Mouse (Mus musculus): ENCODE results near the gene Kif17. TPM values are rescaled to one million over a fixed set of nuclear protein-coding genes. Genes with fewer than 3 reads are reported as not detected.

Gene Kif17
- total and polyA plus RNA-seq, 2 experiments from 2014 or later, result 5.0 to 6.3 TPM

DNA sequence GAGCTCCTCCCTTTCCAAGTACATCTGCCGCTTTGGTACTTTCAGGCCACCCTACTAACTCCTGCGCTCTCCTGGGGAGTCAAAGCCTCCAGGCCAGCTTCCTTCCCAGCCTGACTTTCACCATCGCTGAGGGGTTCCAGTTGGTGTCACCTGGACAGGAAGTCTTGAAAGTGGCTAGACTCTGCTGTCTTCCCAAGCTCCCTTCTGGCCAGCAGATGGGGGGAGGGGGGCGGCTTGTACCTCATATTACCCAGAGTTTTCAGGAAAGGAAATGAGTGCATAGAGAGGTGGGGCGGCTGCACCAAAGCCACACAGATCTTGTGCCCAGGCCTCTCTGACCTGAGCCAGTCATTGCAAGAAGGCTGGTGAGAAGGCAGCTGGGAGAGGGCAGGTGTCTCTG lies 2.0 kb downstream of the Kif17 start:
- Histone ChIP-seq H3K9ac (replicated peaks; ENCODE audit: low read length, poor library complexity, severe bottlenecking) (0 out of 2 replicates have a peak overlapping the region, but pooled peaks have one; percentile 70), H3K4me2 (ENCODE audit: low read depth, low read length, poor library complexity, severe bottlenecking) (peak overlapping the region; percentile 81), H3K27ac (ENCODE audit: low read depth, low read length) (no peak overlapping the region), H3K36me3 (ENCODE audit: insufficient read depth, low read length) (0 out of 2 replicates have a peak, but pooled peaks cover 7% of the 10 kb centered on the region), H3K9me3 (ENCODE audit: low read length) (no peaks in the 10 kb centered on the region), H3K4me1 (ENCODE audit: insufficient read depth, low read length) (peaks cover 15% of the 10 kb centered on the region), H3K4me3 (ENCODE audit: low read depth, low read length) (peak overlapping the region; percentile 61), H3K27me3 (ENCODE audit: insufficient read depth, low read length) (no peaks in the 10 kb centered on the region)
- TF ChIP-seq CTCF (IDR thresholded peaks at IDR 0.05), result no peak
- WGBS, result 23% methylated on average over 5 of the region's 5 CpGs
- DNase-seq (ENCODE audit: low spot score), result no peak
- no peak for ATAC-seq (ENCODE audit: low FRiP score)

DNA sequence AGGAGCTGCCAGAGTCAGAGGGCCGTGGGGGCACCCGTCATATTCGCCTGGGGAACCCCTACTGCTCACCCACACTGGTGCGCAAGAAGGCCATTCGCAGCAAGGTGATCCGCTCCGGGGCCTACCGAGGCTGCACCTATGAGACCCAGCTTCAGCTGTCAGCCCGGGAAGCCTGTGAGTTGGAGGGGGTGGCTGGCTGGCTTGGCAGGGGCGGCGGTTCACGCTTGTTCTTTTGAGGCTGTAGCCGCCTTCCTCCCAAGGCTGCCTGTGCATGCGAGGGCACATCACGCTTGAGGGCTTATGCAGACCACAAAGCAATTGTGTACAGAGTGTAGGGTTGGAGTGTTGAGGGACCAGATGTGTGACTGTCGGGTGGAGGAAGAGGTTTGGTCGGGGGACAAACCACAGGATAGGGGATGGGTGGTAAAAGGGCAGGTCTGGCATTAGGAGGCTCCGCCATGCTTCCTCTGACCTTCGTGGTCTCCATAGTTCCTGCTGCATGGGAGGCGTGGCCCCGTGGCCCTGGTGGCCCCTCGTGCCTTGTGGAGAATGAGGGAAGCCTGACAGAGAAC lies 7.0 kb downstream of the Kif17 start:
- Histone ChIP-seq H3K4me1 (ENCODE audit: insufficient read depth, low read length) (peaks cover 7% of the 10 kb centered on the region; the same call in 1 of the 2 replicates), H3K9ac (replicated peaks; ENCODE audit: low read length, poor library complexity, severe bottlenecking) (no peak overlapping the region), H3K36me3 (ENCODE audit: insufficient read depth, low read length) (peaks cover 16% of the 10 kb centered on the region), H3K27me3 (ENCODE audit: insufficient read depth, low read length) (no peaks in the 10 kb centered on the region), H3K9me3 (ENCODE audit: low read length) (no peaks in the 10 kb centered on the region), H3K4me2 (ENCODE audit: low read depth, low read length, poor library complexity, severe bottlenecking) (no peak overlapping the region), H3K27ac (ENCODE audit: low read depth, low read length) (no peak overlapping the region), H3K4me3 (ENCODE audit: low read depth, low read length) (no peak overlapping the region)
- no peak for TF ChIP-seq CTCF (IDR thresholded peaks at IDR 0.05)
- ATAC-seq (ENCODE audit: low FRiP score) (no peak), DNase-seq (ENCODE audit: low spot score) (no peak)
- WGBS, result 86% methylated on average over 22 of the region's 22 CpGs

DNA sequence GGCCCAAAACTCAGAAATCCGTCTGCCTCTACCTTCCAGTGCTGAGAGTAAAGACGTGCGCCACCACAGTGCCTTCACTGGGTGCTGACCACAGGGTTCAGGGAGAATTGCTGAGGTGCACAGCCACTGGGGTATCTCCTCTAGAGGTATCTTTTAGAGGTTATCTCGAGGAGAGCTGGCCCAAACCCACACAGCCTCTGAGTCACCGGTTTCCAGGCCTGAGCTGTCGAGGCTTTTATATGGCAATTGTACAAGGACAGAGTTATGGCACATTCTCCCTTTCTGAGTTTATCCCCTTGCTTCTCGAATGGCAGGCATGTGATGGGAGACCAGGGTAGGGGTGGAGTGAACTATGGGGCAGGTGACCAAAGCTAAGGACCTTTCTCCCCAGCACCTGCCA lies 8.4 kb downstream of the Kif17 start:
- Histone ChIP-seq H3K4me3 (ENCODE audit: low read depth, low read length) (no peak overlapping the region), H3K9ac (replicated peaks; ENCODE audit: low read length, poor library complexity, severe bottlenecking) (no peak overlapping the region), H3K4me1 (ENCODE audit: insufficient read depth, low read length) (no peaks in the 10 kb centered on the region), H3K27ac (ENCODE audit: low read depth, low read length) (no peak overlapping the region), H3K4me2 (ENCODE audit: low read depth, low read length, poor library complexity, severe bottlenecking) (no peak overlapping the region), H3K27me3 (ENCODE audit: insufficient read depth, low read length) (0 out of 2 replicates have a peak, but pooled peaks cover 1% of the 10 kb centered on the region), H3K36me3 (ENCODE audit: insufficient read depth, low read length) (peaks cover 16% of the 10 kb centered on the region), H3K9me3 (ENCODE audit: low read length) (no peaks in the 10 kb centered on the region)
- ATAC-seq (ENCODE audit: low FRiP score) (no peak), DNase-seq (ENCODE audit: low spot score) (no peak)
- no peak for TF ChIP-seq CTCF (IDR thresholded peaks at IDR 0.05)
- WGBS, result 83% methylated on average over 7 of the region's 7 CpGs

DNA sequence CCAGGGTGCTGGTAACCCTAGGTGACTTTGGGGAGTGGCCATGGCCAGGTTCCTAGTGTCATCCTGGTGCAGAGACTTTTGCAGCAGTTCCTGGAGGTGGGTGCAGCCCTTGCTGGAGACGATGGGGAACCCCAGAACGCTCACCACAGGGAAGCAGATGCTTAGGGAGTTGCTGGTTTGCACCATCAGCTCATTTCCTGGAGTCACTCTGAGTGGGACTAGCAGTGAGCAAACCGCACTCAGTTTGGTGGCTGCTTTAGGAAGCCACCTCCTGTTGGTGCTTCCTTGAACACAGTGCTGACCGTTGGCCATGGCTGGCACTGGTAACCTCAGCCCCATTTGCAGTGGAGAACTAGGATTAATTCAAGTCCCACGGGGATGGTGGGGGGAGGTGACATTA lies 9.2 kb downstream of the Kif17 start:
- 88% methylated on average over 5 of the region's 5 CpGs for WGBS
- Histone ChIP-seq H3K9me3 (ENCODE audit: low read length) (no peaks in the 10 kb centered on the region), H3K4me3 (ENCODE audit: low read depth, low read length) (no peak overlapping the region), H3K27me3 (ENCODE audit: insufficient read depth, low read length) (0 out of 2 replicates have a peak, but pooled peaks cover 3% of the 10 kb centered on the region), H3K9ac (replicated peaks; ENCODE audit: low read length, poor library complexity, severe bottlenecking) (no peak overlapping the region), H3K27ac (ENCODE audit: low read depth, low read length) (no peak overlapping the region), H3K4me2 (ENCODE audit: low read depth, low read length, poor library complexity, severe bottlenecking) (no peak overlapping the region), H3K4me1 (ENCODE audit: insufficient read depth, low read length) (no peaks in the 10 kb centered on the region), H3K36me3 (ENCODE audit: insufficient read depth, low read length) (peaks cover 16% of the 10 kb centered on the region)
- no peak for ATAC-seq (ENCODE audit: low FRiP score)
- TF ChIP-seq CTCF (IDR thresholded peaks at IDR 0.05), result no peak
- no peak for DNase-seq (ENCODE audit: low spot score)

DNA sequence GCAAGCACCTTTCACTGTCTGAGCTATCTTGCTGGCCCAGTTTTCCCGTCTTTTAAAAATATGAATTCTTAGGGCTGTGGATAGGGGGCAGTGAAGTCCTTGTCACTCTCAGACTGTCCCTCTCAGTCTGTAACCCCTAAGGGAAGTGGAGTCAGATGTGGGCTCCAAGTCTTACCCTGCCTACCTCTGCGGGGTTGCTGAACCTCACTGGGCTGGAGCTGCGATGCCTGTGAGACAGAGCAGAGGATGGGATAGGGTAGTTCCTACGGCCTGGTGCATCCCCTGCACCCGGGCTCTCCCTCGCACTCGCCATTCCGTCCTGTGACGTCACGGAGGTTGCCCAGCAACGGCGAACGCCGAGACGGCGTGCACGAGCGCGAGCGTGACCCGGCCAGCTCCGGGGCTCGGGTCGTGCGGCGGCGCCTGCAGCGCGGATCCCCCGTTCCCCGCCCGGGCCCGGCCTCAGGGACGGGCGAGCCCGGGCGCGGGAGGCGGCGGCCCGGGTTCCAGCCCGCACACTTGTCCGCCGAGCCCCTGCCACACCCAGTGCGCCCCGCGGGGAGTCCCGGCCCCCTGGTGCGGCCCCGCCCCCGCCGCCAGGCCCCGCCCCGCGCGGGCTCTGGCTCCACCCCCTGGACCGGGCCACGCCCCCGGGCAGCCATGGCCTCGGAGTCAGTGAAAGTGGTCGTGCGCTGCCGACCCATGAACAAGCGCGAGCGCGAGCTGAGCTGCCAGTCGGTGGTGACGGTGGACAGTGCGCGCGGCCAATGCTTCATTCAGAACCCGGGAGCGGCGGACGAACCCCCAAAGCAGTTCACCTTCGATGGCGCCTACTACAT lies 11.8 kb downstream of the Kif17 start:
- no peaks in the 10 kb centered on the region for H3K4me1 ChIP-seq (ENCODE audit: insufficient read depth, low read length)
- peak; percentile 69 for TF ChIP-seq CTCF (IDR thresholded peaks at IDR 0.05)
- peak overlapping the region; percentile 69 for H3K9ac ChIP-seq (replicated peaks; ENCODE audit: low read length, poor library complexity, severe bottlenecking)
- H3K27me3 ChIP-seq (ENCODE audit: insufficient read depth, low read length), result 0 out of 2 replicates have a peak, but pooled peaks cover 3% of the 10 kb centered on the region
- DNase-seq (ENCODE audit: low spot score), result peak; percentile 85
- no peaks in the 10 kb centered on the region for H3K9me3 ChIP-seq (ENCODE audit: low read length)
- H3K27ac ChIP-seq (ENCODE audit: low read depth, low read length), result peak overlapping the region; percentile 65; the same call in 1 of the 2 replicates
- under 1% methylated on average over 64 of the region's 78 CpGs for WGBS
- ATAC-seq (ENCODE audit: low FRiP score), result peak; percentile 88
- peak overlapping the region; percentile 73 for H3K4me3 ChIP-seq (ENCODE audit: low read depth, low read length)
- peak overlapping the region; percentile 81 for H3K4me2 ChIP-seq (ENCODE audit: low read depth, low read length, poor library complexity, severe bottlenecking)
- peaks cover 9% of the 10 kb centered on the region for H3K36me3 ChIP-seq (ENCODE audit: insufficient read depth, low read length)

DNA sequence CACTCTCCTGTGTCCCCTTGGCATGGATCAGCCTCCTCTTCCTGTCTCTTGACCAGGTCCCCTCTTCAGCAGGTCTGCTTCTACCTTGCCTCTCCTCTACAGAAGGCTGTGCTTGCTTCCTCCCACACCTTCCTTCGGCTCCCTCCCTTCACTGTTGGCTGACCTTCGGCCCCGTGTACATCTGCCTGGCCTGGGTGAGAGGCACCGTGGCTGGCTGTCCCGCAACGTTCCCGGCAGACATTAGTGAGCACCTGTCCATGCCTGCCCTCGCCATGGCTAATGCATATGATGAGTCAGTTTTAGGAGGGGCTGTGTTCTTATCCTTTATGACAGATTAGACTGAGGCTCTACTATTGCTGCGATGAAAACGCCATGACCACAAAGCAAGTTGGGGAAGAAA lies 17.6 kb downstream of the Kif17 start:
- Histone ChIP-seq H3K27me3 (ENCODE audit: insufficient read depth, low read length) (0 out of 2 replicates have a peak, but pooled peaks cover 3% of the 10 kb centered on the region), H3K4me3 (ENCODE audit: low read depth, low read length) (no peak overlapping the region), H3K36me3 (ENCODE audit: insufficient read depth, low read length) (no peaks in the 10 kb centered on the region), H3K4me1 (ENCODE audit: insufficient read depth, low read length) (no peaks in the 10 kb centered on the region), H3K27ac (ENCODE audit: low read depth, low read length) (no peak overlapping the region), H3K9me3 (ENCODE audit: low read length) (no peaks in the 10 kb centered on the region), H3K9ac (replicated peaks; ENCODE audit: low read length, poor library complexity, severe bottlenecking) (no peak overlapping the region), H3K4me2 (ENCODE audit: low read depth, low read length, poor library complexity, severe bottlenecking) (no peak overlapping the region)
- ATAC-seq (ENCODE audit: low FRiP score), result no peak
- no peak for DNase-seq (ENCODE audit: low spot score)
- 88% methylated on average over 10 of the region's 10 CpGs for WGBS
- no peak for TF ChIP-seq CTCF (IDR thresholded peaks at IDR 0.05)

Data from midbrain, postnatal 0 days (tissue).